Mouse (Mus musculus) CH12.LX (cell line): ENCODE results near the gene Vwc2.

Source experiments
- CTCF ChIP-seq, 2 experiments: IDR thresholded peaks in 1 of 2; conservative IDR thresholded peaks in 1 of 2; 2 replicates each; pipeline ENCODE4 v1.5.1; 2011 to 2012; ENCODE audit warnings: low read depth in 2 of 2, low read length in 2 of 2, improper control_type of control experiment in 1 of 2, inconsistent platforms in 1 of 2, mild to moderate bottlenecking in 1 of 2, moderate library complexity in 1 of 2
- EP300 ChIP-seq: IDR thresholded peaks from 2 replicates; pipeline ENCODE4 v1.6.1; 2011; ENCODE audit warnings: low read length, improper control_type of control experiment
- ETS1 ChIP-seq: conservative IDR thresholded peaks from 2 replicates; pipeline ENCODE4 v1.6.1; 2012; ENCODE audit warnings: low read depth, mild to moderate bottlenecking, inconsistent platforms, low read length, improper control_type of control experiment, moderate library complexity
- KAT2A ChIP-seq: IDR thresholded peaks from 2 replicates; pipeline ENCODE4 v1.6.1; 2012; ENCODE audit warnings: low read length, improper control_type of control experiment, inconsistent platforms; ENCODE audit not compliant: insufficient replicate concordance
- MAFK ChIP-seq: IDR thresholded peaks from 2 replicates; pipeline ENCODE4 v1.6.1; 2011; ENCODE audit warnings: low read length, improper control_type of control experiment; ENCODE audit not compliant: insufficient replicate concordance
- MAX ChIP-seq: IDR thresholded peaks from 2 replicates; pipeline ENCODE4 v1.6.1; 2011; ENCODE audit warnings: low read length, improper control_type of control experiment
- MXI1 ChIP-seq: IDR thresholded peaks from 2 replicates; pipeline ENCODE4 v1.6.1; 2011; ENCODE audit warnings: mild to moderate bottlenecking, low read depth, low read length, improper control_type of control experiment
- MYC ChIP-seq: IDR thresholded peaks from 2 replicates; pipeline ENCODE4 v1.6.1; 2011; ENCODE audit warnings: low read depth, mild to moderate bottlenecking, improper control_type of control experiment, low read length
- POLR2A ChIP-seq: IDR thresholded peaks from 2 replicates; pipeline ENCODE4 v1.6.1; 2011; ENCODE audit warnings: low read depth, mild to moderate bottlenecking, improper control_type of control experiment, low read length
- SIN3A ChIP-seq: IDR thresholded peaks from 2 replicates; pipeline ENCODE4 v1.6.1; 2012; ENCODE audit warnings: low read length, improper control_type of control experiment, inconsistent platforms
- SMC3 ChIP-seq: IDR thresholded peaks from 2 replicates; pipeline ENCODE4 v1.6.1; 2011; ENCODE audit warnings: low read depth, low read length, improper control_type of control experiment
- TCF12 ChIP-seq: IDR thresholded peaks from 2 replicates; pipeline ENCODE4 v1.6.1; 2014; ENCODE audit warnings: low read depth, mild to moderate bottlenecking, inconsistent platforms, low read length, improper control_type of control experiment
- USF1 ChIP-seq: IDR thresholded peaks from 2 replicates; pipeline ENCODE4 v1.6.1; 2014; ENCODE audit warnings: low read depth, mild to moderate bottlenecking, inconsistent platforms, low read length, improper control_type of control experiment
- USF2 ChIP-seq: conservative IDR thresholded peaks from 2 replicates; pipeline ENCODE4 v1.6.1; 2011; ENCODE audit warnings: low read depth, low read length, improper control_type of control experiment

DNA sequence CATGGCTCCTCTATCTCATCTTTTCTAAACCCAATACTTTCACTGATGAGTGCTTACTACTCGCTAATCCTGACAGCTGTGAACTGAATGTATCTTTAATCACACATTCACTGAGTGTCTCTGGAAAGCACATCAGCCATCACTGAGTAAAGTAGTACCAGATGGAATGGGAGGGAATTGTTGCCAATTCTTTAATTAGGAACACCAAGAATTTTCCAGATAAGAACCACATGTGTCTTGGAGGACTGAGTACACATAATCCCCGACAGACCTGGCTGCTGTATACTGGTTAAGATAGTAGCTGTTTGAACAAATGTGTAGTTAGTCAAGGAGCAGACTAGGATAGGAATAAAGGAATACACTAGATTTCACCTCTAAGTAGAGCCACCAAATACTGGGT, 61.2 kb downstream of the Vwc2 start:
- no peak for TF ChIP-seq EP300
- no peak for TF ChIP-seq USF2
- TF ChIP-seq MXI1: no peak
- TF ChIP-seq CTCF (conservative IDR thresholded peaks at IDR 0.05 in 1 of 2, IDR thresholded peaks at IDR 0.05 in 1 of 2; ENCODE audit: low read depth in 2 of 2, low read length in 2 of 2): no peak
- TF ChIP-seq MAFK: no peak
- no peak for TF ChIP-seq POLR2A
- no peak for TF ChIP-seq USF1
- TF ChIP-seq ETS1: no peak
- no peak for TF ChIP-seq MYC
- TF ChIP-seq KAT2A: no peak
- no peak for TF ChIP-seq SMC3
- no peak for TF ChIP-seq SIN3A
- TF ChIP-seq TCF12: no peak
- TF ChIP-seq MAX: no peak
